Mouse (Mus musculus): ENCODE measurements around the gene Rexo1.
"Not testable (repeated sequence)": the region's sequence is repeated elsewhere in the genome, so short reads cannot be mapped to it uniquely, and the experiment has no call there.

Rexo1 gene

GRCm38 (mm10) chr10:80561116-80561944 is at the start of gene Rexo1:
TSS of gene Rexo1 (minus strand) at chr10:80561560.
- DNase-seq (ENCODE audit: extremely low read depth, low read depth, low spot score): peak; percentile 56

- DNase-seq (ENCODE audit: extremely low read depth, low read depth, low spot score): no peak
Observed at GRCm38 (mm10) chr10:80611024-80611423, 49.7 kb upstream of the Rexo1 start.

- DNase-seq (ENCODE audit: extremely low read depth, low read depth, low spot score): no peak
Observed at GRCm38 (mm10) chr10:80610116-80610785, 48.9 kb upstream of the Rexo1 start.

GRCm38 (mm10) chr10:80609269-80609924 is 48.0 kb upstream of the Rexo1 start:
- DNase-seq (ENCODE audit: extremely low read depth, low read depth, low spot score): no peak

GRCm38 (mm10) chr10:80608435-80608834 is 47.1 kb upstream of the Rexo1 start:
- no peak for DNase-seq (ENCODE audit: extremely low read depth, low read depth, low spot score)

- DNase-seq (ENCODE audit: extremely low read depth, low read depth, low spot score): no peak
Observed at GRCm38 (mm10) chr10:80606737-80607350, 45.5 kb upstream of the Rexo1 start.

- DNase-seq (ENCODE audit: extremely low read depth, low read depth, low spot score): no peak
Observed at GRCm38 (mm10) chr10:80606306-80606705, 44.9 kb upstream of the Rexo1 start.

- not testable (repeated sequence) for DNase-seq (ENCODE audit: extremely low read depth, low read depth, low spot score)
Observed at GRCm38 (mm10) chr10:80605721-80606120, 44.4 kb upstream of the Rexo1 start, which contains the start of gene Gm49322. TSS of gene Gm49322 (plus strand) at chr10:80606021.

GRCm38 (mm10) chr10:80604988-80605387 is 43.6 kb upstream of the Rexo1 start:
- DNase-seq (ENCODE audit: extremely low read depth, low read depth, low spot score): no peak

GRCm38 (mm10) chr10:80604001-80604509 is 42.7 kb upstream of the Rexo1 start:
- no peak for DNase-seq (ENCODE audit: extremely low read depth, low read depth, low spot score)

GRCm38 (mm10) chr10:80603364-80603763 is 42.0 kb upstream of the Rexo1 start:
- DNase-seq (ENCODE audit: extremely low read depth, low read depth, low spot score): no peak

GRCm38 (mm10) chr10:80602698-80603325 is 41.5 kb upstream of the Rexo1 start, which contains the start of the genes Scamp4 and Adat3:
TSS of gene Scamp4 (plus strand) at chr10:80602872.
TSS of gene Adat3 (plus strand) at chr10:80602880.
- DNase-seq (ENCODE audit: extremely low read depth, low read depth, low spot score): no peak

- no peak for DNase-seq (ENCODE audit: extremely low read depth, low read depth, low spot score)
Observed at GRCm38 (mm10) chr10:80596318-80596717, 35.0 kb upstream of the Rexo1 start.

- peak; percentile 90 for DNase-seq (ENCODE audit: extremely low read depth, low read depth, low spot score)
Observed at GRCm38 (mm10) chr10:80589879-80590854, 28.8 kb upstream of the Rexo1 start, which contains the start of gene Abhd17a. TSS of gene Abhd17a (minus strand) at chr10:80590341.

GRCm38 (mm10) chr10:80589127-80589878 is 27.9 kb upstream of the Rexo1 start:
- DNase-seq (ENCODE audit: extremely low read depth, low read depth, low spot score): no peak

GRCm38 (mm10) chr10:80587305-80587657 is 25.9 kb upstream of the Rexo1 start:
- DNase-seq (ENCODE audit: extremely low read depth, low read depth, low spot score): no peak

GRCm38 (mm10) chr10:80586407-80587304 is 25.3 kb upstream of the Rexo1 start:
- no peak for DNase-seq (ENCODE audit: extremely low read depth, low read depth, low spot score)
